Mouse (Mus musculus) lung, adult 2 months (tissue): Measurements from ENCODE around the gene Olfr980. TPM values are rescaled to one million over a fixed set of nuclear protein-coding genes. Genes with fewer than 3 reads are reported as not detected.
"Not testable (repeated sequence)": the region's sequence is repeated elsewhere in the genome, so short reads cannot be mapped to it uniquely, and the experiment has no call there.

Experiments used
- DNase-seq: peaks from one replicate; pipeline ENCODE4 v3.0.0; 2022
- H3K4me1 ChIP-seq: fragments of 200-500 bp; 2 replicates; pipeline ENCODE4 v1.6.1; 2011; ENCODE audit warnings: low read length; ENCODE audit not compliant: control insufficient read depth, insufficient read depth
- H3K4me3 ChIP-seq: fragments of 200-500 bp; replicated peaks from 2 replicates; pipeline ENCODE3; 2011; ENCODE audit warnings: low read depth, mild to moderate bottlenecking, control low read depth, low read length; ENCODE audit errors: extremely low read depth
- CTCF ChIP-seq: fragments of 200-500 bp; IDR thresholded peaks from 2 replicates; pipeline ENCODE4 v1.5.1; 2011; ENCODE audit warnings: mild to moderate bottlenecking, low read length, control low read depth; ENCODE audit not compliant: insufficient read depth
- POLR2A ChIP-seq: fragments of 200-500 bp; IDR thresholded peaks from 2 replicates; pipeline ENCODE4 v1.6.1; 2011; ENCODE audit warnings: low read depth, mild to moderate bottlenecking, control low read depth, low read length, borderline replicate concordance; ENCODE audit errors: extremely low read depth
- WGBS: fragments of 180-500 bp; shearing (Covaris S2); methylation state at CpG from one replicate; pipeline ENCODE4 v1.1.7; 2018; 5-methylcytosine and 5-hydroxymethylcytosine counted together
- polyA plus RNA-seq: library from polyadenylated mRNA; depleted of rRNA; stranded (reverse); fragments of >200 nt; gene quantifications from 2 replicates; pipeline ENCODE4 v1.2.3, GENCODE M21; 2012; rRNA removed

Gene Olfr980
- polyA plus RNA-seq = not detected in 2 replicates

DNA sequence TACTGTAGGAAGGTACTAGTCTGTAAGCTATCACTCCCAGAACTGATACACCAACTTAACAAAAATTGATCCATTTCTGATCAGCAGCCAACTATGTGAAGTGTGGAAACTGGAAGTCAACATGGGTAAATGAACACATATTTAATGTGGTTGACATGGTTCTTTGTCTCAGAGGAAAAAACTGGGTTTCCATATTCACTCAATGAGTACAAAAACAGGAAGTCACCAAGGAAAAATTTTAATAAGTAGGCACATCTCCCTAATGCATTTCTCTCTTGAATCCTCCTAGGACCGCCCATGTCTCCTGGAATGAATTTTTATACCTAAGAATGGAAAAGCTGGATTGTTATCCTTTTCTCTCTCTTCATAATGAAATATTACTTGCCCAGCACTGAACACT, at the start of gene Olfr980:
Gene Olfr980, minus strand, starts transcription at position 101 of the 400 bp plus-strand sequence.
- H3K4me1 ChIP-seq = no peaks in the 10 kb centered on the region
- WGBS = 75% methylated on average over 1 of the region's 1 CpGs
- TF ChIP-seq CTCF (no peak), POLR2A (no peak)
- H3K4me3 ChIP-seq = no peak within 1 kb of the TSS
- no peak for DNase-seq

GRCm38 (mm10) chr9:40050138-40050537, 40.8 kb upstream of the Olfr980 start:
- 90% methylated on average over 19 of the region's 19 CpGs for WGBS
- H3K4me1 ChIP-seq = no peaks in the 10 kb centered on the region
- no peak for DNase-seq
- no peak for TF ChIP-seq POLR2A
- TF ChIP-seq CTCF = no peak
- no peak overlapping the region for H3K4me3 ChIP-seq

- Histone ChIP-seq H3K4me3 (no peak within 1 kb of the TSS), H3K4me1 (no peaks in the 10 kb centered on the region)
- 46% methylated on average over 2 of the region's 2 CpGs for WGBS
- DNase-seq = no peak
- TF ChIP-seq CTCF = no peak
Observed at GRCm38 (mm10) chr9:40021164-40021563, 11.8 kb upstream of the Olfr980 start, which contains the start of gene Olfr981. TSS of gene Olfr981 (plus strand) at chr9:40021464.

DNA sequence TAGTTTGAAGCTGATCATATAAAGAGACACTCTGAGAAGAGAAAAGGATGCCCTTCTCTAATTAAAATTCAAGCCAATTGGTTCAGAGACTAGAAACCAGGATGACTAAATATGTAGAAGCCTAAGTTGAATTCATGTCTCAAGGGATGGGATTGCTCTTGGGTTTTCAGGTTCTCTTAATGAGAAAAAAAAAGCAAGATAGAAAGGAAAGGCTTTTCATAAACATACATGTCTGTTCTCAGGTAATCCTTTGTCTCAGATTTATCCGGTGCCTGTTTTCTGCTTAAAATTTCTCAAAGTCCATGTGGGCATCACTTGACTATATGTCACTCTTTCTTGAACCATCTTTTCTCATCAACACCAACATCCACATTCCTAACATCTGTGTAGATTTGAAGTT, 6.0 kb downstream of the Olfr980 start, which contains the start of gene Olfr979:
Gene Olfr979, minus strand, starts transcription at position 101 of the 400 bp plus-strand sequence.
- TF ChIP-seq POLR2A (no peak), CTCF (no peak)
- Histone ChIP-seq H3K4me1 (no peaks in the 10 kb centered on the region), H3K4me3 (no peak within 1 kb of the TSS)
- WGBS = 93% methylated on average over 1 of the region's 1 CpGs
- no peak for DNase-seq

DNA sequence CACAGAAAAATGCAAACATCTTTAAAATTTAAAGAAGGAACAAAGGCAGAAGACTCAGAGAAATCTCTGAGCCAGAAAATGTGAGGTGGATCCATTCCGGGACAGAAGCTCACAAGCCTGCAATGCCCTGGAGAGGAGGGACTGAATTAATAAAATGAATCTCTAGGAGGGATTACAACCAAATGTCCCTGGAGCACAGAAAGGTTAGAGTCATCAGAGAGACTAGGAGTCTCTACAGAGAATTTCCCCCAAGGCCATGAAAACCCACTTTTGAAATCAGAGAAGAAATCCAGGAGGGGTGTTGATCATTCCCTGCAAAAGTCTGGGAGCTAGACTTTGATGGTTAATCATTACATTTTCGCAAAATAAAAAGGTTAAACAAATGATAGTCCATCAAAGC, 17.6 kb downstream of the Olfr980 start, which contains the start of gene Olfr978:
Gene Olfr978, plus strand, starts transcription at position 301 of the 400 bp plus-strand sequence.
- Histone ChIP-seq H3K4me1 (no peaks in the 10 kb centered on the region), H3K4me3 (no peak within 1 kb of the TSS)
- DNase-seq = no peak
- 88% methylated on average over 2 of the region's 2 CpGs for WGBS
- TF ChIP-seq CTCF = no peak
- no peak for TF ChIP-seq POLR2A

DNA sequence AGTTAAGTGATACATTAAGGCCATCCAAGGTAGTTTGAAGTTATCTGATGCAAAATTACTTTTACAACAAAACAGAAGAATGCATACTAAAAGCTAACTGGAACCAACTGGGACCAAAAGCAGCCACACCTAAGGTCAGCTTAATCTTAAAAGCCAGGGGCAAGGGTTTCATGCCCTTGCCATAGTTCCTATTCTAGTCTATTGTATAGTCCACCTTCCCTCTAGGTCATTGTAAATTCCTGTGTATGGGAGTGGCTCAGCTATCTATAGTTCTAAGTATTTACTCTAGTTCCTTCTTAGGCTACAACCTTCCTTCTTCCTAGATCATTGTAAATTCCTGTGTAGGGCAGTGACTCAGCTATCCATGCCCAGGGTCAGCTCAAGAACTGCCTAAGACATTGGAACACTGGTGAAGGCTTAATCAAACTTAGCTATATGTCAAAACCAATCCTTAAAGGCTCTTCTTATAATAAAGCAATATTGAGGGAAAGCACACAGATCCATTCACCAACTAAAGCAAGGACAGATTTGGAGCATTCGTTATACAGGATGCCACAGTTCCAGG, 32.7 kb downstream of the Olfr980 start:
- WGBS = 71% methylated on average over 1 of the region's 1 CpGs
- not testable (repeated sequence) for H3K4me3 ChIP-seq, DNase-seq

DNA sequence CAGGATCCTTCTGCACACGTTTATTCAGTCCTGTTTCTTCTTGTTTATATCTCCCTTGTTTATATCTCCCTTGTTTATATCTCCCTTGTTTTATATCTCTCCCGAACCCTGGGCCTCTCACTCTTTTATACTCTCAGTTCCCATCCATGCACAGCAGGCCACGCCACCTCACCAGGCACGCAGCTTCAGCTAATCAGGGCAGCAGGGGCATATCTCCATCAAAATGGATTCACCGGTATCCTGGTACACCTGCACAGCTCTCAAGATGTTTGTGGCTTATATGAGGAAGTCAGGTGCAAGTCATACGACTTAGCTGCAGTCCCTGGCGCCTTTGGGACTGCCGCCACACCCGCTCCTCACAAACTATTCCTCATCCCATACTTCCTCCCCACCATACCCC, 48.3 kb downstream of the Olfr980 start, which contains the start of gene Olfr976:
Gene Olfr976, minus strand, starts transcription at position 101 of the 400 bp plus-strand sequence.
- not testable (repeated sequence) for H3K4me3 ChIP-seq, H3K4me1 ChIP-seq, DNase-seq
- 73% methylated on average over 8 of the region's 9 CpGs for WGBS

More for the DNA sequence above, 32.7 kb downstream of the Olfr980 start:
- H3K4me1 ChIP-seq = not testable (repeated sequence)

Other genes starting within 250 kb of the Olfr980 start
- not detected in 2 replicates for gene Olfr968, start 226.3 kb downstream of the Olfr980 start, polyA plus RNA-seq
- gene Olfr969, start 218.6 kb downstream of the Olfr980 start, polyA plus RNA-seq = not detected in 2 replicates
- gene Olfr970, start 200.7 kb downstream of the Olfr980 start, polyA plus RNA-seq = not detected in 2 replicates
- not detected in 2 replicates for gene Olfr971, start 172.7 kb downstream of the Olfr980 start, polyA plus RNA-seq
- not detected in 2 replicates for gene Olfr972, start 143.2 kb downstream of the Olfr980 start, polyA plus RNA-seq
- not detected in 2 replicates for gene Olfr229, start 102.2 kb downstream of the Olfr980 start, polyA plus RNA-seq
- gene Olfr974, start 72.1 kb downstream of the Olfr980 start, polyA plus RNA-seq = not detected in 2 replicates
- gene Olfr975, start 57.5 kb downstream of the Olfr980 start, polyA plus RNA-seq = 0.05 TPM in 1 of 2 replicates, not detected in the other
- gene Olfr976, start 48.4 kb downstream of the Olfr980 start, polyA plus RNA-seq = not detected in 2 replicates
- not detected in 2 replicates for gene Olfr978, start 17.5 kb downstream of the Olfr980 start, polyA plus RNA-seq
- gene Olfr979, start 6.1 kb downstream of the Olfr980 start, polyA plus RNA-seq = not detected in 2 replicates
- not detected in 2 replicates for gene Olfr981, start 11.9 kb upstream of the Olfr980 start, polyA plus RNA-seq
- not detected in 2 replicates for gene Olfr982, start 64.2 kb upstream of the Olfr980 start, polyA plus RNA-seq
- gene Olfr983, start 84.0 kb upstream of the Olfr980 start, polyA plus RNA-seq = not detected in 2 replicates
- gene Olfr984, start 104.6 kb upstream of the Olfr980 start, polyA plus RNA-seq = not detected in 2 replicates
- not detected in 2 replicates for gene Olfr985, start 120.6 kb upstream of the Olfr980 start, polyA plus RNA-seq
- gene Tmem225, start 138.5 kb upstream of the Olfr980 start, polyA plus RNA-seq = not detected in 2 replicates
- gene Olfr986, start 171.3 kb upstream of the Olfr980 start, polyA plus RNA-seq = not detected in 2 replicates
- gene Zfp202, start 182.7 kb upstream of the Olfr980 start, polyA plus RNA-seq = 0.65 and 1.1 TPM in 2 replicates